Mouse (Mus musculus) MEL (cell line): ENCODE data around the gene Kcnip1.

Source experiments
- BHLHE40 ChIP-seq: IDR thresholded peaks from 2 replicates; pipeline ENCODE4 v1.6.1; 2012; ENCODE audit warnings: low read depth, mild to moderate bottlenecking, inconsistent platforms, low read length, improper control_type of control experiment, borderline replicate concordance
- CTCF ChIP-seq, 3 experiments: IDR thresholded peaks in 2 of 3; conservative IDR thresholded peaks in 1 of 3; 2 replicates each; pipeline ENCODE4 v1.5.1; 2011 to 2012; ENCODE audit warnings: low read length in 3 of 3, low read depth in 2 of 3, mild to moderate bottlenecking in 2 of 3, improper control_type of control experiment in 1 of 3, inconsistent platforms in 1 of 3, mixed read lengths in 1 of 3, moderate library complexity in 1 of 3; ENCODE audit not compliant: control insufficient read depth in 1 of 3, insufficient read depth in 1 of 3, poor library complexity in 1 of 3, severe bottlenecking in 1 of 3
- EP300 ChIP-seq, 2 experiments: IDR thresholded peaks; 2 replicates each; pipeline ENCODE4 v1.6.1; 2011; ENCODE audit warnings: improper control_type of control experiment in 2 of 2, low read length in 2 of 2, low read depth in 1 of 2, mild to moderate bottlenecking in 1 of 2
- NRF1 ChIP-seq: IDR thresholded peaks from 2 replicates; pipeline ENCODE4 v1.6.1; 2014; ENCODE audit warnings: low read depth, mild to moderate bottlenecking, inconsistent platforms, low read length, improper control_type of control experiment, moderate library complexity; ENCODE audit not compliant: poor library complexity, insufficient read depth, severe bottlenecking
- POLR2A ChIP-seq, 2 experiments: IDR thresholded peaks; 2 replicates each; pipeline ENCODE4 v1.6.1; 2011 to 2012; ENCODE audit warnings: low read length in 2 of 2, mild to moderate bottlenecking in 2 of 2, control low read depth in 1 of 2, improper control_type of control experiment in 1 of 2, low read depth in 1 of 2, moderate library complexity in 1 of 2; ENCODE audit not compliant: control insufficient read depth in 1 of 2, insufficient read depth in 1 of 2, poor library complexity in 1 of 2

GRCm38 (mm10) chr11:33607784-33608183 lies 385.2 kb downstream of the Kcnip1 start:
- TF ChIP-seq BHLHE40 = no peak
- no peak for TF ChIP-seq CTCF (IDR thresholded peaks at IDR 0.05 in 2 of 3, conservative IDR thresholded peaks at IDR 0.05 in 1 of 3; ENCODE audit: control insufficient read depth in 1 of 3, insufficient read depth in 1 of 3, low read depth in 2 of 3, low read length in 3 of 3, poor library complexity in 1 of 3, severe bottlenecking in 1 of 3)
- TF ChIP-seq NRF1 = no peak
- TF ChIP-seq POLR2A (IDR thresholded peaks at IDR 0.05; ENCODE audit: control insufficient read depth in 1 of 2, insufficient read depth in 1 of 2, low read depth in 1 of 2, low read length in 2 of 2, poor library complexity in 1 of 2) = no peak
- TF ChIP-seq EP300 (IDR thresholded peaks at IDR 0.05; ENCODE audit: low read depth in 1 of 2, low read length in 2 of 2) = no peak
